In the genomic region with DNA sequence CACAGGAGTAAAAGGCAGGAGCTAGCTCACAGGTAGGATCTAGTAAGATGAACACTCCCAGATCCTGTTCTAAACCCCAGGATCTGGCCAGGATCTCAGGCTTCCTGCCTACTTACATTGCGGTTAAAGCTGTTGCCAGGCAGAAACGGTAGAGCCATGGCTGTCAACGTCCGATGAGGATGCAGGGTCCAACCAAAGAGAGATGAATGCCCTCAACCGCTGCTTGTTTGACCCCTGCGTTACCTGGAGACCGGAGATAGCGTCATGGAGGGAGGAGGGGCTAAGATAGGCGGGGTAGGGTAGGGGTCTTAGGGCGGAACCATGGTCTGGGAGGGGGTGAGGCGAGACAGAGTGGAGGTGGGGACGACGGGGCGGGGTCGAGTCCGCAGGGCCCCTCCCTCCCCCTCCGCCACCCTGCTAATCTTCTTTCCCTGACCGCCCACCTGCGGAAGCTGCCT, we compare ENCODE assay signal across 8 mouse cellular contexts. TPM values are rescaled to one million over a fixed set of nuclear protein-coding genes. Genes with fewer than 3 reads are reported as not detected.
A peak's percentile ranks its signal among the peaks of the same experiment; 100 is the strongest.
DNase-seq lines count a peak whose midpoint lies in the region; ATAC-seq and TF ChIP-seq lines count a peak whose summit lies in the region.

Efhc2 (minus strand) TSS at position 243 of the 458 bp plus-strand sequence.

- peak; percentile 12; the same call in 1 of the 2 replicates for ATAC-seq in lung, postnatal 0 days
- ATAC-seq in stomach, embryonic 15.5 days (ENCODE audit: insufficient read depth, low FRiP score, low read depth): no peak

- intact Hi-C loops in left cerebral cortex, postnatal 4 days (cut with DNase I): no loop called here
- intact Hi-C loops in left cerebral cortex, postnatal 14 days (cut with DNase I): no loop called here

- H3K4me1 ChIP-seq in forebrain, embryonic 10.5 days: 0 out of 2 replicates have a peak, but pooled peaks cover 3% of the 10 kb centered on the region
- H3K4me1 ChIP-seq in kidney, adult 2 months (ENCODE audit: control insufficient read depth, insufficient read depth, low read length): no peaks in the 10 kb centered on the region
- H3K4me1 ChIP-seq in lung, postnatal 0 days (ENCODE audit: insufficient read depth, low read depth, low read length): no peaks in the 10 kb centered on the region
- H3K4me1 ChIP-seq in stomach, embryonic 15.5 days: no peaks in the 10 kb centered on the region

- no peaks in the 10 kb centered on the region for H3K36me3 ChIP-seq in forebrain, embryonic 10.5 days (replicated peaks)
- no peaks in the 10 kb centered on the region for H3K36me3 ChIP-seq in kidney, adult 2 months (ENCODE audit: control insufficient read depth, insufficient read depth, low read length)
- H3K36me3 ChIP-seq in lung, postnatal 0 days (ENCODE audit: insufficient read depth, low read length): no peaks in the 10 kb centered on the region
- no peaks in the 10 kb centered on the region for H3K36me3 ChIP-seq in stomach, embryonic 15.5 days

- no peaks in the 10 kb centered on the region for H3K9me3 ChIP-seq in forebrain, embryonic 10.5 days
- H3K9me3 ChIP-seq in lung, postnatal 0 days (ENCODE audit: low read length): no peaks in the 10 kb centered on the region
- H3K9me3 ChIP-seq in stomach, embryonic 15.5 days: no peaks in the 10 kb centered on the region

- peak within 1 kb of the TSS; percentile 48 for H3K4me3 ChIP-seq in forebrain, embryonic 10.5 days
- H3K4me3 ChIP-seq in kidney, adult 2 months (ENCODE audit: insufficient read depth, low read depth, low read length): peak within 1 kb of the TSS; percentile 64
- H3K4me3 ChIP-seq in lung, postnatal 0 days (ENCODE audit: low read depth, low read length): peak within 1 kb of the TSS; percentile 30; the same call in 1 of the 2 replicates
- peak within 1 kb of the TSS; percentile 31 for H3K4me3 ChIP-seq in stomach, embryonic 15.5 days (replicated peaks)

- WGBS in forebrain, embryonic 10.5 days: 16% methylated on average over 17 of the region's 19 CpGs
- WGBS in kidney, adult 2 months: 3% methylated on average over 19 of the region's 19 CpGs
- 13% methylated on average over 10 of the region's 19 CpGs for WGBS in lung, postnatal 0 days
- WGBS in stomach, embryonic 15.5 days: 20% methylated on average over 19 of the region's 19 CpGs

- H3K9ac ChIP-seq in lung, postnatal 0 days (replicated peaks; ENCODE audit: low read depth): no peak within 1 kb of the TSS
- no peak within 1 kb of the TSS for H3K9ac ChIP-seq in stomach, embryonic 15.5 days

- DNase-seq in left cerebral cortex, postnatal 4 days: peak; percentile 19
- DNase-seq in left cerebral cortex, adult 9 months (ENCODE audit: low spot score in 2 of 2): no peak
- DNase-seq in brain, adult 2 months (ENCODE audit: low read depth, low spot score): peak; percentile 47
- DNase-seq in forebrain, embryonic 10.5 days (ENCODE audit: extremely low spot score, low spot score): peak; percentile 26
- peak; percentile 1 for DNase-seq in kidney, adult 2 months
- no peak for DNase-seq in lung, postnatal 0 days (ENCODE audit: low spot score)
- no peak for DNase-seq in left cerebral cortex, postnatal 14 days (ENCODE audit: low spot score in 2 of 2)

- no peak for TF ChIP-seq CTCF in kidney, adult 2 months (conservative IDR thresholded peaks at IDR 0.05; ENCODE audit: insufficient read depth, insufficient read length, low read depth, low read length)
- no peak for TF ChIP-seq CTCF in lung, postnatal 0 days (IDR thresholded peaks at IDR 0.05)

- H3K27me3 ChIP-seq in forebrain, embryonic 10.5 days (ENCODE audit: poor library complexity, severe bottlenecking): no peaks in the 10 kb centered on the region
- no peaks in the 10 kb centered on the region for H3K27me3 ChIP-seq in kidney, adult 2 months (replicated peaks; ENCODE audit: control insufficient read depth, insufficient read depth, low read length)
- no peaks in the 10 kb centered on the region for H3K27me3 ChIP-seq in lung, postnatal 0 days (replicated peaks; ENCODE audit: insufficient read depth, low read length)
- no peaks in the 10 kb centered on the region for H3K27me3 ChIP-seq in stomach, embryonic 15.5 days (replicated peaks)

- no peak for TF ChIP-seq EP300 in lung, postnatal 0 days (IDR thresholded peaks at IDR 0.05)

- TF ChIP-seq POLR2A in kidney, adult 2 months (IDR thresholded peaks at IDR 0.05; ENCODE audit: low read depth, low read length): no peak

- H3K4me2 ChIP-seq in lung, postnatal 0 days (replicated peaks; ENCODE audit: low read depth, low read length): peak within 1 kb of the TSS; percentile 51
- peak within 1 kb of the TSS; percentile 52 for H3K4me2 ChIP-seq in stomach, embryonic 15.5 days

- H3K27ac ChIP-seq in forebrain, embryonic 10.5 days: 0 out of 2 replicates have a peak within 1 kb of the TSS, but pooled peaks have one; percentile 15
- no peak within 1 kb of the TSS for H3K27ac ChIP-seq in kidney, adult 2 months (ENCODE audit: insufficient read depth, low read depth, low read length)
- H3K27ac ChIP-seq in lung, postnatal 0 days (ENCODE audit: low read length): no peak within 1 kb of the TSS
- no peak within 1 kb of the TSS for H3K27ac ChIP-seq in stomach, embryonic 15.5 days

RNA-seq across cellular contexts. Expression of gene Efhc2, which starts in this region (rescaled TPM):
- 1 to 10 TPM; 2.5 to 2.6 TPM for total RNA-seq in left cerebral cortex, postnatal 4 days (2021)
- polyA plus RNA-seq in forebrain, embryonic 10.5 days (2016; fragmentation: Nextera tagmentation; extraction: Ambion mirVana): 0.99 and 1.1 TPM in 2 replicates
- 0.11 and 0.20 TPM in 2 replicates for polyA plus RNA-seq in kidney, adult 2 months (2012; rRNA removed)
- 0.76 and 1.2 TPM in 2 replicates for polyA plus RNA-seq in lung, postnatal 0 days (2015; fragmentation: Nextera tagmentation; extraction: Ambion mirVana)
- 0.30 and 0.37 TPM in 2 replicates for polyA plus RNA-seq in stomach, embryonic 15.5 days (2015; fragmentation: Nextera tagmentation; extraction: Ambion mirVana)
- total RNA-seq in left cerebral cortex, postnatal 14 days (2021): 1 to 10 TPM; 1.4 to 1.9 TPM

Comparison
In these comparisons a context has a peak if more than half of its experiments do, and no peak if none do; other contexts are left out.
1. DNase-seq: peak in left cerebral cortex, postnatal 4 days (single experiment), brain, adult 2 months (single experiment) and forebrain, embryonic 10.5 days (single experiment); none in left cerebral cortex, adult 9 months (0 of 2), lung, postnatal 0 days (single experiment) and left cerebral cortex, postnatal 14 days (0 of 2).
2. Peak in DNase-seq and H3K4me3 ChIP-seq in kidney, adult 2 months; RNA of the gene not detected or under 1 TPM.
3. Peak in every context shown above with its lines, with median percentiles within 50 percentile points of each other: H3K4me3 ChIP-seq.